Mouse (Mus musculus) 3134 (cell line): ENCODE results near the gene Kat14.
"Not testable (repeated sequence)": the region's sequence is repeated elsewhere in the genome, so short reads cannot be mapped to it uniquely, and the experiment has no call there.

Source experiments
- DNase-seq: peaks from one replicate; pipeline ENCODE4 v3.0.0-alpha.2; 2011; ENCODE audit warnings: low spot score; ENCODE audit not compliant: insufficient read length; ENCODE audit errors: extremely low read depth

Gene Kat14

GRCm38 (mm10) chr2:144368400-144369019 is at the start of gene Kat14, which contains the start of gene Pet117:
TSS of gene Kat14 (plus strand) at chr2:144368983.
TSS of gene Pet117 (plus strand) at chr2:144368996.
- peak; percentile 88 for DNase-seq

- DNase-seq: no peak
Measured at GRCm38 (mm10) chr2:144324218-144324617, 44.6 kb upstream of the Kat14 start.

- DNase-seq: no peak
Measured at GRCm38 (mm10) chr2:144329451-144329850, 39.3 kb upstream of the Kat14 start.

GRCm38 (mm10) chr2:144329937-144330336 is 38.8 kb upstream of the Kat14 start:
- DNase-seq: no peak

GRCm38 (mm10) chr2:144330352-144330959 is 38.3 kb upstream of the Kat14 start:
- DNase-seq: no peak

- DNase-seq: peak; percentile 16
Measured at GRCm38 (mm10) chr2:144330960-144331371, 37.8 kb upstream of the Kat14 start.

- no peak for DNase-seq
Measured at GRCm38 (mm10) chr2:144331401-144332302, 37.1 kb upstream of the Kat14 start, which contains the start of gene Ovol2. TSS of gene Ovol2 (minus strand) at chr2:144332146.

GRCm38 (mm10) chr2:144332486-144332885 is 36.3 kb upstream of the Kat14 start:
- DNase-seq: no peak

GRCm38 (mm10) chr2:144333138-144333842 is 35.5 kb upstream of the Kat14 start:
- no peak for DNase-seq

- no peak for DNase-seq
Measured at GRCm38 (mm10) chr2:144337230-144337629, 31.6 kb upstream of the Kat14 start.

GRCm38 (mm10) chr2:144337701-144338100 is 31.1 kb upstream of the Kat14 start:
- no peak for DNase-seq

GRCm38 (mm10) chr2:144338149-144338548 is 30.6 kb upstream of the Kat14 start:
- not testable (repeated sequence) for DNase-seq

- no peak for DNase-seq
Measured at GRCm38 (mm10) chr2:144343158-144343557, 25.6 kb upstream of the Kat14 start.

- DNase-seq: no peak
Measured at GRCm38 (mm10) chr2:144348525-144348924, 20.3 kb upstream of the Kat14 start.

GRCm38 (mm10) chr2:144352843-144353242 is 15.9 kb upstream of the Kat14 start:
- no peak for DNase-seq

GRCm38 (mm10) chr2:144369020-144369421 is 238 bp downstream of the Kat14 start:
- peak; percentile 87 for DNase-seq

GRCm38 (mm10) chr2:144369511-144369910 is 728 bp downstream of the Kat14 start:
- DNase-seq: peak; percentile 15

- DNase-seq: no peak
Measured at GRCm38 (mm10) chr2:144371566-144371965, 2.8 kb downstream of the Kat14 start.

- DNase-seq: no peak
Measured at GRCm38 (mm10) chr2:144373063-144373462, 4.3 kb downstream of the Kat14 start.

- no peak for DNase-seq
Measured at GRCm38 (mm10) chr2:144375063-144375703, 6.4 kb downstream of the Kat14 start.
